Mouse (Mus musculus): ENCODE results near the gene Prf1. TPM values are rescaled to one million over a fixed set of nuclear protein-coding genes. Genes with fewer than 3 reads are reported as not detected.

Prf1 gene
- polyA plus RNA-seq, 1 experiment, result not detected

GRCm38 (mm10) chr10:61345179-61345578 lies 47.5 kb downstream of the Prf1 start:
- Histone ChIP-seq H3K27ac (ENCODE audit: insufficient read depth, low read depth, low read length) (no peak overlapping the region), H3K4me3 (ENCODE audit: insufficient read depth, low read length) (no peak overlapping the region), H3K4me1 (ENCODE audit: control insufficient read depth, insufficient read depth, low read length) (peaks cover 2% of the 10 kb centered on the region; the same call in 1 of the 2 replicates)
- no peak for TF ChIP-seq POLR2A (IDR thresholded peaks at IDR 0.05; ENCODE audit: borderline replicate concordance, low read depth, low read length)
- no peak for TF ChIP-seq CTCF (IDR thresholded peaks at IDR 0.05; ENCODE audit: low read depth, low read length)

DNA sequence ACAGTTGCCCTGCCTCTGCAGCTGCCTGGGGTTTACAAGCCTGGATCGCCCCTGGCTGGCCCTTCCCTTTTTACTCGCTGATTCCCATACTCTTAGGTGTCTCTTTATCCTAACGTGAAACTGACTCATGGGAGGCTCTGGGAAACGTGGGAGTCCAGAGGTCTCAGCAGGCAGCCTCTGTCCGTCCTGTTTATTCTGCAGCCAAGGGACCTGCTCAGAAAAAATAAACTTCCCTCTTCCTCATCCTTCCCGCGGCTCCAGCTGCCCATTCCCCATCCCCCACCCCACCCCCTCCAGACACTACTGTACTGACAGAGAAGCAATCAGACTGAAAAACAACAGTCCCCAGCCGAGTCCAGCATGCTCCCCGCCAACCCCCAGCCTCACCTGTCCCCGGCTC lies 48.7 kb downstream of the Prf1 start:
- peaks cover 2% of the 10 kb centered on the region; the same call in 1 of the 2 replicates for H3K4me1 ChIP-seq (ENCODE audit: control insufficient read depth, insufficient read depth, low read length)
- H3K27ac ChIP-seq (ENCODE audit: insufficient read depth, low read depth, low read length), result no peak overlapping the region
- H3K4me3 ChIP-seq (ENCODE audit: insufficient read depth, low read length), result no peak overlapping the region
- TF ChIP-seq CTCF (IDR thresholded peaks at IDR 0.05; ENCODE audit: low read depth, low read length) (no peak), POLR2A (IDR thresholded peaks at IDR 0.05; ENCODE audit: borderline replicate concordance, low read depth, low read length) (no peak)

- no peak overlapping the region for H3K4me3 ChIP-seq (ENCODE audit: insufficient read depth, low read length)
- no peak overlapping the region for H3K27ac ChIP-seq (ENCODE audit: insufficient read depth, low read depth, low read length)
- peaks cover under 1% of the 10 kb centered on the region; the same call in 1 of the 2 replicates for H3K4me1 ChIP-seq (ENCODE audit: control insufficient read depth, insufficient read depth, low read length)
- TF ChIP-seq CTCF (IDR thresholded peaks at IDR 0.05; ENCODE audit: low read depth, low read length) (no peak), POLR2A (IDR thresholded peaks at IDR 0.05; ENCODE audit: borderline replicate concordance, low read depth, low read length) (no peak)
Measured at GRCm38 (mm10) chr10:61351216-61351615, 53.6 kb downstream of the Prf1 start.

Other genes starting within 250 kb of the Prf1 start
- not detected in 2 replicates for gene Pcbd1, start 208.5 kb upstream of the Prf1 start, polyA plus RNA-seq (2012; ENCODE audit: insufficient read depth, insufficient read length, missing spikeins)
- 268 and 282 TPM in 2 replicates for gene Sgpl1, start 150.1 kb upstream of the Prf1 start, polyA plus RNA-seq (2012; ENCODE audit: insufficient read depth, insufficient read length, missing spikeins)
- gene Tbata, start 125.9 kb upstream of the Prf1 start, polyA plus RNA-seq (2012; ENCODE audit: insufficient read depth, insufficient read length, missing spikeins), result not detected in 2 replicates
- gene Adamts14, start 24.4 kb upstream of the Prf1 start, polyA plus RNA-seq (2012; ENCODE audit: insufficient read depth, insufficient read length, missing spikeins), result 0.11 TPM in 1 of 2 replicates, not detected in the other
- 5.3 and 5.7 TPM in 2 replicates for gene Pald1, start 85.7 kb downstream of the Prf1 start, polyA plus RNA-seq (2012; ENCODE audit: insufficient read depth, insufficient read length, missing spikeins)
- not detected in 2 replicates for gene Nodal, start 120.1 kb downstream of the Prf1 start, polyA plus RNA-seq (2012; ENCODE audit: insufficient read depth, insufficient read length, missing spikeins)
- gene Eif4ebp2, start 154.8 kb downstream of the Prf1 start, polyA plus RNA-seq (2012; ENCODE audit: insufficient read depth, insufficient read length, missing spikeins), result 91.9 and 105 TPM in 2 replicates
- gene Lrrc20, start 178.0 kb downstream of the Prf1 start, polyA plus RNA-seq (2012; ENCODE audit: insufficient read depth, insufficient read length, missing spikeins), result 12.6 and 13.9 TPM in 2 replicates